Mouse (Mus musculus): ENCODE results near the gene Nol6.
"Not testable (repeated sequence)": the region's sequence is repeated elsewhere in the genome, so short reads cannot be mapped to it uniquely, and the experiment has no call there.

Gene Nol6

GRCm38 (mm10) chr4:41116817-41117216 is 7.4 kb downstream of the Nol6 start:
- no peak for DNase-seq

- no peak for DNase-seq
Observed at GRCm38 (mm10) chr4:41115793-41116192, 8.5 kb downstream of the Nol6 start.

DNA sequence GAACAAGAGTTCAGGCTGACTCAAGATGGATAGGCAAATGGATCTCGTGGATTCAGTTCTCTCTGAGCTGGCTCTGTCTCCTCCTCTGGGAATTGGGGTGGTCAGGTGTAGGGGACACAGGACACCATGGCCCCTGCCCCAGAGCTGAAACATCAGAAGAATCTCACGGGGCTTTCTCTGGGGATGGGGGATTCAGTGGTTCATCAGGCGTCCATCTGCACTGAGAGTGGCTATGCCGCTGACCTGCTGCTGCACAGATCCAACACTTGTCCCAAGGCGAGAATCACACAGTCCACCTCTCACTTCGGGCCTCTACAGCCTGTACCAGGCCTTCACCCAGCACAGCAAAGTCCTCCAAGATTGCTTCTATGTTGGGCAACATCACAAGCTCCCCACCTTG is 9.2 kb downstream of the Nol6 start:
- no peak for DNase-seq

- no peak for DNase-seq
Observed at GRCm38 (mm10) chr4:41114358-41115070, 9.7 kb downstream of the Nol6 start.

DNA sequence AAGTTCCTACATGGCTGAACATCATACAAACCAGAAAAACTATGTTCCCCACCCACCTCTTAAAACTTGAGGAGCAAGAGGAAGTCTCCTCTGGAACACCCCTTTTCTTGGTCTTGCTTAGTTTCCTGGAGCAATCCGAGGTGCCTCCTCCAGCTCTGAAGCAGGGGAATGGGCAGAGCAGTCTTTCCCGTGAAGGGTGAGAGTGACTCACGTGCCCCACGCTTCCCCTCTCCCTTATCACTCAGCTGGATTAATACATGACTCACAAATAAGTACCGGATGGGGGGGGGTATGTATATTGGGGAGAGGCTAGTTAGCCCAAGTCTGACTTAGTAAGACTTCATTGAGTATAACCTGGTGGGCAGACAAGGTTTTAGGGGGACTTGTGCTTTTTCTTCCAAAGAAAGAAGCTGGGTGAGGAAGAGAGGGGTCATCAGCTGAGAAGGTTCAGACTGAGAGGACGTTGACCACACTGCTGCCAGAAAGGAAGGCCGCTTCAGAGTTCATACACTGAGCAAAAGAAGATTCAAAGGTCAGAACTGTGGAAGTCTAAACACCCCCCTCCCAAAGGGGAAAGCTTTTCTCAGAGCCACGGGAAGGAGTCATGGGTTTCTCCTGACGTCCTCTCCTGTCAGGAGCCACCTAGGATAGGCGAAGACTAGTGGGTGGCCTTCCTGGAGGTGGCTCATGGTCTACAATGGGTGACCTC is 15.4 kb downstream of the Nol6 start:
- no peak for DNase-seq

DNA sequence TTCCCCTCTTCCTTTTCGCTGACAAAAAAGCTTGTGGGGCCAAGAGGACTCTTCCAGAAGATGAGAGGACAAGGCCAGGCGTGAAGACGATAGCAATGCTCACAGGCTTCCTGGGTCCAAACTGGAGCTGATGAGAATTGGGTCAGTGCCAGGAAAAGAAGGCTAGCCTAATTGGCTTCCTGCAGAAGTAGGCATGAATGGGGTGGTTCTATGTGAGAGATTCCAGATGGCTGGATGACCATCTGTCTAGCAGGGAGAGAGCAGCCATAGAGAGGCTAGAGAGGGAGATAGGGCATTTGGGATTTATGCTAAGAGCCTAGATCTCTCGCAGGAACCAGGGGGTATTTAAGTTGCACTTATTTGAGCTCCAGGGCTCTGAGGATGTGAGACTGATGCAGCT is 16.8 kb downstream of the Nol6 start:
- DNase-seq: no peak

GRCm38 (mm10) chr4:41102901-41103300 is 21.4 kb downstream of the Nol6 start:
- peak; percentile 41 for DNase-seq

- DNase-seq: no peak
Observed at GRCm38 (mm10) chr4:41100986-41101385, 23.3 kb downstream of the Nol6 start.

DNA sequence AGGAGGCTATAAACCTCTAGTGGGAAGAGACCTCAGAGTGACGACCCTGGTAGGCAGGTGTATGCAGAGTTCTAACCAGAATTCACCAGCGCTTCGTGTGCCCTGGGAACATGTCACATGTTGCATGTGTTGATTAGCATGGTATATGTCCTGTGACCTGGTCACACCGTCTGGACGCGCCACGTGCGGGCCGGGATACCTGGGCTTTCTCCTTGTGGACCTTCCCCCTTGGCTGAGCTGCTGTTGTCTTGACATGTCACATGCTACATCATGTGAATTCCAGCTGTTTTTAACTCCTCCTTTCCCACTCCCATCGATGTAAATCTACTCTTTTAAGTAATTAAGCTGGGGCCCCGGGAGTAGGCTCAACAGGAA is 25.7 kb downstream of the Nol6 start:
- no peak for DNase-seq

DNA sequence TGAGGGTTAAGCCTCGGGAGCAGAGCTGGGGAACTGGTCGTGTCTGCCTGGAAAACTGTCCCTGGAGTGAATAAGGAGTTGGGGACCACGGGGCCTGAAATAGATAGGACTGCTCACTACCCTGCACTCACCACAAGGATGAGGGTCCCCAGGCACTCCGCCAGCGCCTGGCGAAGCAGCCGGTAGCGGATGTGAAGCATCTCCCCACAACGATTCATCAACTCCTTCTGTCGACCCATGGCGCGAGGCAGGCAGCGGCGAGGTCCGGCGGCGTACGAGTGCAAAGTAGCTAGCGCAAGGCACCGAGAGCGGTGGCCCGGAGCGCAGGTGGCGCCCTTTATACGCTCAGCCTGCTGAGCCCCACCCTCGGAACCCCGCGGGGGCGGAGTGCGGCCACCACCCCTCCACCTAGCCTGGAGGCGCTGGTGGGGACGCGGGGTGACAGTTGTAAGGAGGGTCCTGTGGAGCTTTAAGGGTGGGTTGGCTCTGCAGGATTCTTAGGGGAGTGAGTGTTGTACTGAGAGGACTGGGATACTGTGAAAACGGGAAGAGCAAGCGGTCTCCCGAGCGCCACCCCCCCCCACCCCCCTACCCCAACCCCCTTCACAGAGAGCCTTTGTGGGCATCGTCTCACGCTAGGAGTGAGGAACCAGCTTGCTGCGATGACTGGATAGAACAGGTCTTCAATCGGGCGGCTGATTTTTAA is 26.2 kb downstream of the Nol6 start, which contains the start of gene Aqp3:
Gene Aqp3 (minus strand): TSS at position 313 of the 706 bp plus-strand sequence.
- peak; percentile 32 for DNase-seq

GRCm38 (mm10) chr4:41097381-41097780 is 26.9 kb downstream of the Nol6 start:
- no peak for DNase-seq

DNA sequence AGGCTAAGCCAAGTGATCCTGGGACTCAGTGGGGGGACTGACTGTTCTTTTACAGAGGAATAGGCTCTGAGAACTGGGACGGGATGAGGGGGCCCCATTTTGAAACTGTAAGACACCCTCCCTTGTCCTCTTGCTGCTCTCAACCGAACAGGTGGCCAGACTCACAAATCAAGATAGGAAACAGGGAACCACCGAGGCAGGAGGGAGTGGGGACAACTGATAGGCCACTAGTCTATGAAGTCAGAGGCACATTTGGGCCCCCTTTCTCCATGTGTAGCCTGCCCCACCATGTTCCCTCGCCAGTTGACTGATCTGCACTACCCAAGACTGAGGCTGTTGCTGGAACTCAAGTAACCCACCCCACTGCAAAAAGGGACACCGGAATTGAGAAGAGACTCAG is 27.5 kb downstream of the Nol6 start:
- DNase-seq: no peak

DNA sequence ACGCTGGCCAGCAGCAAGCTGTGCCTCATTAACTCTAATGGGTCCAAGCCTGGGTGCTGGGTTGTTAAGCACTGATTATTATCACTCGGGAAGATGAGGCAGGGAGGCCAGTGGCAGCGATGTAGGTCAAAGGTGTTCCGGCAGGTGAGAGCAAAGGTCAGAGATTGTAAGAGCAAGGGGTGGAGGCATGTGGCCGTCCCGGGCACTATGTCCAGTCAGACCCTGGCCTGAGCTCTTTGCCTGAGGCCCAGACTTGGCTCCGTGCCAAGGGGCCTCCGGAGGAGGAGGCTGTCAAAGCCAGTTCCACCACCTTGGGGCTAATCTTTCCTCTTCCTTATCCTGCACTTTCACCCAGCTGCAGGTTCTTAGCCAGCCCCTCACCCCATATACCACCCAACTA is 28.1 kb downstream of the Nol6 start:
- DNase-seq: peak; percentile 13

DNA sequence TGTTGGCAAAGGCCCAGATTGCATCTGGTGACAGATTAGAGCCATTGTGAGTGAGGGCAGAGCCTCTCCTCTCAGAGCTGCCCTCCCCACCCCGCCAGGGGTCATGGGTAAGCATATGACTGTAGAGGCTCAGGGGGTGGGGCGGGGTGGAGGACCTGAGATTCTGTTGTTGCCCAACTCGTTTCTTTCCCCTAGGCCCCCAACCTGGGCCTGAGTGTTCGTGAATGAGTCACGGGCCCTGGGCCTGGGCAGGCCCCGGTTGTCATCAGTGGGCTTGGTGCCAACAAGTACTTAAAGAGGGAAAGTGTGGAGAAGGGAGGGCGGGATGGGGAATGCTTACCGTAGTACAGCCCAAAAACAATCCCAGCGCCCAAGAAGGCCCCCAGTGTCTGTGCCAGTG is 29.9 kb downstream of the Nol6 start:
- DNase-seq: peak; percentile 62

GRCm38 (mm10) chr4:41092958-41093357 is 31.3 kb downstream of the Nol6 start:
- DNase-seq: no peak

- DNase-seq: no peak
Observed at GRCm38 (mm10) chr4:41091391-41091790, 32.9 kb downstream of the Nol6 start.

DNA sequence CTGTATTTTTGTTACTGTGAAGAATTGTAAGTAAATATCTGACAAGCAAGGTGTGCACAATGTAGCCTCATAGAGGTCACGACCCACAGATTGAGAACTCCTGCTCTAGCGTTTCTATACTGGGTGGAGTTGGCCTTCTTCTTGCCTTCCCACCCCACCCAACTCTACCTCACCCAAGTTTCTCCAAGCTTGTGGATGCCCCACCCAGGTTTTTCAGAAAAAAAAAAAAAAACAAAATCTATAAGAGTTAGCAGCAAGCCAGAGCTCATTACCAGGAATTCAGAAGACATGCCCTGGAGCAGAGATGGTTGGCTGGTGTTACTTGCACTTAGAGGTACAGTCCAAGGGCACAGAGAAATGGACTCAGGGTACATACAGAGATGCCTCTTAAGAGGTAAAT is 34.5 kb downstream of the Nol6 start:
- DNase-seq: no peak

DNA sequence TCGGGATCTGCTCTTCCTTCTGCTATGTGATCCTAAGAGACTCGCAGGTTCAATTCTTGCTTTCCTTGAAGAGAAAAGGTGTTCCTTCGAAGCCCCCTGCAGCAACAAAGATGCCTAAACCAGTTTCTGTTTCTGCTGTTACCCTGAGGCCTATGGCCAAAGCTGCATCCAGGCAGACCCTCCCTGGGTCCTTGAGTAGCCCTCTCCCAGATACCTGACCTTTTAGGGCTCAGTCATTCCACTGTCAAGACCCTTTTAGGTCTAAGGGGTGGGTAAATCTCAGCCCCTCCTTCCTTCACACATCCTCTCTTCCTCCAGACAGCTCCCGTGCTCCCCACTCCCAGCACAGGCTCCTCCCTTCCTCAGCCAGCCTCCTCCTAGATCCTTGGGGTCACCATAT is 35.1 kb downstream of the Nol6 start:
- DNase-seq: no peak

DNA sequence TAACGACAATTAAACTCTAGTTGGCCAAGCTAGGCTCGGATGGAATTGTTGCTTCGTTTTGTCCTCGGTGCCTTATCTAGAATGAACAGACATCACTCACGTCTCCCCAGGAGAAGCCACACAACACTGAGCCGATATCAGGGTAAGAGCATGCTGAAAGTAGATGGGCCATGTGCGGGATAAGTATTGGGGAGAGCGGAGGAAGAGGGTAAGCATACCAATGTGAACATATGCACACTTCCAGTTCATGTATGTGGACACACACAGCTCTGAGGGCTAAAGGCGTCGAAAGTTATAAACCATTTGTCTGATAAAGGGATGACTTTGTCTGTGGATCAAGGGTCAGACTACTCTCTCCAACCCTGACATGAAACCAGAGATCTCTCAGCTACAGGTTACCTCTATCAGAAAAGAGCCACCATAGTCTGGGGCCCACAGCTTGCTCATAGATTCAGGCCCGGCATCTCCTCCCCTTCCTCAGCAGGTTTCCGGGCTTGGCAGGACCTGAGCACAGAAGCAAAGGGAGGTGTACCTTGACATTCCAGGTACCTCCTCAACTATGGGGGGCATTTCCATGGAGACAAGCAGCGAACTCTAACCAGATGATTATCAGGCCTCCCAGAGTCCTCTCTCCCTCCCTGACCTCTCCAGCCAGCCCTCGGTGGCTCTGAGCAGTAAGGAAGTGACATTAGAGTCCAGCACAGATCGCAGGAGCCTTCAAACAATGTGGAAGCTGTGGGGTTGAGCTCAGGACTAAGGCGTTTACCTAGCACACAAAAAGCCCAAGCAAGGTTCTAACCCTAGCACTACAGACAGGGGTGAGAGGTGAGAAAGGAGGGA is 36.6 kb downstream of the Nol6 start:
- DNase-seq: no peak

- no peak for DNase-seq
Observed at GRCm38 (mm10) chr4:41086947-41087346, 37.3 kb downstream of the Nol6 start.

DNA sequence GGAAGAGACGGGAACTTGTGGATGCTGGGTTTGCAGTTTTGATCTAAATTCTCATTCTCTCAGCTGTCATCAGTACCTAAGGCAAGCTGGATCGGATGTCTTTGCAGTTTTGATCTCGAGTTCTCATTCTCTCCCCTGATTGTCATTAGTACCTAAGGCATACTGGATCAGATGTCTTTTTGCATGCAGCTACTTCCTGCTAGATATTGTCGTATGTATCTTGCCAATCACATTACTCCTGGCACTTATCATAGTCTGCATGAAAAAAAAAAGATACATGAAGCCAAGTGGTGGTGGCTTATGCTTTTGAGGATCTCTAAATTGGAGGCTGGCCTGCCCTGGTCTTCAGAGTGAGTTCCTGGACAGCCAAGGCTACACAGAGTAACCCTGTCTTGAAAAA is 39.4 kb downstream of the Nol6 start:
- no peak for DNase-seq

GRCm38 (mm10) chr4:41082803-41083202 is 41.5 kb downstream of the Nol6 start:
- DNase-seq: not testable (repeated sequence)

GRCm38 (mm10) chr4:41081733-41082132 is 42.5 kb downstream of the Nol6 start:
- DNase-seq: no peak

Data from lung, postnatal 14 days (tissue).